Mouse (Mus musculus) kidney, adult 2 months (tissue): ENCODE data around the gene Stag1. TPM values are rescaled to one million over a fixed set of nuclear protein-coding genes. Genes with fewer than 3 reads are reported as not detected.

ENCODE experiments used
- DNase-seq: peaks from one replicate; pipeline ENCODE4 v3.0.0; 2021
- H3K27ac ChIP-seq: fragments of 200-500 bp; 2 replicates; pipeline ENCODE4 v1.5.1; 2012; ENCODE audit warnings: low read depth, low read length, control low read depth, inconsistent platforms; ENCODE audit not compliant: insufficient read depth
- H3K27me3 ChIP-seq: fragments of 200-500 bp; replicated peaks from 2 replicates; pipeline ENCODE4 v1.6.1; 2012; ENCODE audit warnings: mild to moderate bottlenecking, moderate library complexity, low read length, inconsistent platforms; ENCODE audit not compliant: control insufficient read depth, insufficient read depth
- H3K36me3 ChIP-seq: fragments of 200-500 bp; 2 replicates; pipeline ENCODE4 v1.6.1; 2012; ENCODE audit warnings: mild to moderate bottlenecking, moderate library complexity, low read length, inconsistent platforms; ENCODE audit not compliant: control insufficient read depth, insufficient read depth
- H3K4me1 ChIP-seq: fragments of 200-500 bp; 2 replicates; pipeline ENCODE4 v1.6.1; 2011; ENCODE audit warnings: low read length; ENCODE audit not compliant: control insufficient read depth, insufficient read depth
- H3K4me3 ChIP-seq: fragments of 200-500 bp; 2 replicates; pipeline ENCODE4 v1.5.1; 2011; ENCODE audit warnings: mild to moderate bottlenecking, low read depth, low read length, control low read depth; ENCODE audit not compliant: insufficient read depth
- CTCF ChIP-seq: fragments of 200-500 bp; conservative IDR thresholded peaks from 2 replicates; pipeline ENCODE4 v1.5.1; 2011; ENCODE audit warnings: low read depth, mild to moderate bottlenecking, control low read depth, low read length, moderate library complexity, mixed read lengths; ENCODE audit not compliant: insufficient read depth, insufficient read length
- POLR2A ChIP-seq: fragments of 200-500 bp; IDR thresholded peaks from one replicate; pipeline ENCODE4 v1.6.1; 2011; ENCODE audit warnings: low read depth, low read length, control low read depth
- WGBS: fragments of 180-500 bp; shearing (Covaris S2); methylation state at CpG from one replicate; pipeline ENCODE4 v1.1.7; 2018; 5-methylcytosine and 5-hydroxymethylcytosine counted together
- polyA plus RNA-seq: library from polyadenylated mRNA; depleted of rRNA; stranded (reverse); fragments of >200 nt; gene quantifications from 2 replicates; pipeline ENCODE4 v1.2.3, GENCODE M21; 2012

Gene Stag1
- polyA plus RNA-seq, 1 experiment: 5.1 TPM

- H3K4me3 ChIP-seq: no peak overlapping the region
- no peak overlapping the region for H3K27ac ChIP-seq
- TF ChIP-seq POLR2A: no peak
- no peak for TF ChIP-seq CTCF
- no peaks in the 10 kb centered on the region for H3K27me3 ChIP-seq
- no peaks in the 10 kb centered on the region for H3K36me3 ChIP-seq
- 72% methylated on average over 4 of the region's 4 CpGs for WGBS
- DNase-seq: no peak
- peaks cover 8% of the 10 kb centered on the region for H3K4me1 ChIP-seq
Observed at GRCm38 (mm10) chr9:100584031-100584430, 13.6 kb upstream of the Stag1 start.

- Histone ChIP-seq H3K4me3 (no peak overlapping the region), H3K27ac (no peak overlapping the region), H3K4me1 (no peaks in the 10 kb centered on the region), H3K27me3 (no peaks in the 10 kb centered on the region), H3K36me3 (no peaks in the 10 kb centered on the region)
- TF ChIP-seq CTCF (no peak), POLR2A (no peak)
- whole genome bisulfite sequencing: 67% methylated on average over 4 of the region's 4 CpGs
- DNase-seq: no peak
Observed at GRCm38 (mm10) chr9:100590462-100590861, 7.1 kb upstream of the Stag1 start.

- Histone ChIP-seq H3K4me1 (no peaks in the 10 kb centered on the region), H3K27me3 (no peaks in the 10 kb centered on the region), H3K36me3 (no peaks in the 10 kb centered on the region), H3K4me3 (no peak overlapping the region), H3K27ac (no peak overlapping the region)
- DNase-seq: no peak
- 90% methylated on average over 8 of the region's 8 CpGs for WGBS
- no peak for TF ChIP-seq POLR2A
- no peak for TF ChIP-seq CTCF
Observed at GRCm38 (mm10) chr9:100596317-100596716, 1.3 kb upstream of the Stag1 start.

GRCm38 (mm10) chr9:100599761-100600328 is 2.2 kb downstream of the Stag1 start:
- 76% methylated on average over 3 of the region's 3 CpGs for WGBS
- no peaks in the 10 kb centered on the region for H3K4me1 ChIP-seq
- DNase-seq: no peak

GRCm38 (mm10) chr9:100602130-100602529 is 4.5 kb downstream of the Stag1 start:
- WGBS: 92% methylated on average over 1 of the region's 1 CpGs
- no peak for TF ChIP-seq POLR2A
- no peak for TF ChIP-seq CTCF
- Histone ChIP-seq H3K27ac (no peak overlapping the region), H3K4me3 (no peak overlapping the region), H3K27me3 (no peaks in the 10 kb centered on the region), H3K4me1 (no peaks in the 10 kb centered on the region; the same call in 1 of the 2 replicates), H3K36me3 (no peaks in the 10 kb centered on the region)
- no peak for DNase-seq

More at GRCm38 (mm10) chr9:100599761-100600328, 2.2 kb downstream of the Stag1 start:
- Histone ChIP-seq H3K27me3 (no peaks in the 10 kb centered on the region), H3K27ac (no peak overlapping the region), H3K36me3 (no peaks in the 10 kb centered on the region), H3K4me3 (no peak overlapping the region)
- TF ChIP-seq POLR2A: no peak
- no peak for TF ChIP-seq CTCF

GRCm38 (mm10) chr9:100603156-100603555 is 5.6 kb downstream of the Stag1 start:
- H3K4me3 ChIP-seq: no peak overlapping the region
- TF ChIP-seq POLR2A: no peak
- TF ChIP-seq CTCF: no peak
- 66% methylated on average over 5 of the region's 5 CpGs for WGBS
- H3K36me3 ChIP-seq: no peaks in the 10 kb centered on the region
- H3K27me3 ChIP-seq: no peaks in the 10 kb centered on the region
- no peak for DNase-seq
- no peaks in the 10 kb centered on the region; the same call in 1 of the 2 replicates for H3K4me1 ChIP-seq
- H3K27ac ChIP-seq: no peak overlapping the region

GRCm38 (mm10) chr9:100605522-100605921 is 7.9 kb downstream of the Stag1 start:
- H3K27me3 ChIP-seq: no peaks in the 10 kb centered on the region
- no peak overlapping the region for H3K4me3 ChIP-seq
- no peak for DNase-seq
- TF ChIP-seq CTCF (no peak), POLR2A (no peak)
- H3K36me3 ChIP-seq: no peaks in the 10 kb centered on the region
- H3K4me1 ChIP-seq: no peaks in the 10 kb centered on the region; the same call in 1 of the 2 replicates
- WGBS: 94% methylated on average over 1 of the region's 1 CpGs
- no peak overlapping the region for H3K27ac ChIP-seq
